Mouse (Mus musculus) lung, postnatal 0 days (tissue): ENCODE results near the gene Il34. TPM values are rescaled to one million over a fixed set of nuclear protein-coding genes. Genes with fewer than 3 reads are reported as not detected.

Experiments
- ATAC-seq: fragments of 200-750 bp; cut with Nextera tagmentation; 2 replicates; pipeline ENCODE4 v1.8.0; 2017; ENCODE audit warnings: moderate library complexity
- DNase-seq: peaks from one replicate; pipeline ENCODE4 v3.0.0-alpha.2; 2016; ENCODE audit warnings: low spot score
- H3K27ac ChIP-seq: fragments of 300-500 bp; sonication (generic); 2 replicates; pipeline ENCODE4 v1.5.1; 2014; ENCODE audit warnings: antibody characterized with exemption, mild to moderate bottlenecking, low read length, mixed read lengths
- H3K27me3 ChIP-seq: fragments of 300-500 bp; sonication (generic); replicated peaks from 2 replicates; pipeline ENCODE4 v1.6.1; 2014; ENCODE audit warnings: low read length, mixed read lengths; ENCODE audit not compliant: insufficient read depth
- H3K36me3 ChIP-seq: fragments of 300-500 bp; sonication (generic); 2 replicates; pipeline ENCODE4 v1.6.1; 2014; ENCODE audit warnings: low read length, mixed read lengths; ENCODE audit not compliant: insufficient read depth
- H3K4me1 ChIP-seq: fragments of 300-500 bp; sonication (generic); 2 replicates; pipeline ENCODE4 v1.6.1; 2014; ENCODE audit warnings: antibody characterized with exemption, low read depth, low read length, mixed read lengths; ENCODE audit not compliant: insufficient read depth
- H3K4me2 ChIP-seq: fragments of 300-500 bp; sonication (generic); replicated peaks from 2 replicates; pipeline ENCODE4 v1.6.1; 2014; ENCODE audit warnings: low read depth, mild to moderate bottlenecking, low read length, moderate library complexity, mixed read lengths
- H3K4me3 ChIP-seq: fragments of 300-500 bp; sonication (generic); 2 replicates; pipeline ENCODE4 v1.5.1; 2014; ENCODE audit warnings: low read depth, low read length
- H3K9ac ChIP-seq: fragments of 300-500 bp; sonication (generic); replicated peaks from 2 replicates; pipeline ENCODE4 v1.6.1; 2014; ENCODE audit warnings: low read depth, mild to moderate bottlenecking
- H3K9me3 ChIP-seq: fragments of 300-500 bp; sonication (generic); 2 replicates; pipeline ENCODE4 v1.6.1; 2016; ENCODE audit warnings: low read length, mixed read lengths
- CTCF ChIP-seq: IDR thresholded peaks from 2 replicates; pipeline ENCODE4 v1.5.1; 2016; ENCODE audit warnings: antibody characterized with exemption, mild to moderate bottlenecking
- EP300 ChIP-seq: IDR thresholded peaks from 2 replicates; pipeline ENCODE4 v1.6.1; 2016; ENCODE audit warnings: antibody characterized with exemption, mild to moderate bottlenecking, control low read depth
- WGBS: fragments of 180-500 bp; shearing (Covaris S2); extraction: QIAGEN DNeasy Blood & Tissue Kit; methylation state at CpG from one replicate; pipeline ENCODE4 v1.1.7; 2014; 5-methylcytosine and 5-hydroxymethylcytosine counted together
- polyA plus RNA-seq: library from polyadenylated mRNA; unstranded; fragments of >200 nt; fragmentation: Nextera tagmentation; extraction: Ambion mirVana; gene quantifications from 2 replicates; pipeline ENCODE4 v1.2.1, GENCODE M21; 2015

Gene Il34
- polyA plus RNA-seq, 1 experiment from 2014 or later = 23.3 TPM

- Histone ChIP-seq H3K36me3 (no peaks in the 10 kb centered on the region), H3K4me1 (peaks cover 41% of the 10 kb centered on the region; the same call in 1 of the 2 replicates), H3K27me3 (no peaks in the 10 kb centered on the region), H3K27ac (peak overlapping the region; percentile 81), H3K4me3 (no peak overlapping the region), H3K9ac (no peak overlapping the region), H3K4me2 (no peak overlapping the region), H3K9me3 (no peaks in the 10 kb centered on the region)
- 38% methylated on average over 4 of the region's 4 CpGs for WGBS
- ATAC-seq (peak; percentile 46), DNase-seq (peak; percentile 94)
- TF ChIP-seq EP300 = peak; percentile 59; the same call in 1 of the 2 replicates
- TF ChIP-seq CTCF = no peak
Observed at GRCm38 (mm10) chr8:110716075-110716474, 89.6 kb downstream of the Il34 start.

GRCm38 (mm10) chr8:110714827-110715519 lies 90.8 kb downstream of the Il34 start:
- Histone ChIP-seq H3K27ac (peak overlapping the region; percentile 81; the same call in 1 of the 2 replicates), H3K36me3 (no peaks in the 10 kb centered on the region), H3K9ac (no peak overlapping the region), H3K4me3 (no peak overlapping the region), H3K4me1 (peaks cover 45% of the 10 kb centered on the region; the same call in 1 of the 2 replicates), H3K27me3 (no peaks in the 10 kb centered on the region), H3K9me3 (no peaks in the 10 kb centered on the region), H3K4me2 (no peak overlapping the region)
- no peak for DNase-seq
- TF ChIP-seq CTCF = no peak
- no peak for TF ChIP-seq EP300
- WGBS = 83% methylated on average over 15 of the region's 15 CpGs
- ATAC-seq = no peak

GRCm38 (mm10) chr8:110713073-110713472 lies 92.7 kb downstream of the Il34 start:
- no peak overlapping the region for H3K9ac ChIP-seq
- H3K27ac ChIP-seq = no peak overlapping the region
- ATAC-seq (no peak), DNase-seq (no peak)
- no peak overlapping the region for H3K4me3 ChIP-seq
- H3K4me1 ChIP-seq = peaks cover 42% of the 10 kb centered on the region; the same call in 1 of the 2 replicates
- no peak for TF ChIP-seq CTCF
- no peak for TF ChIP-seq EP300
- H3K9me3 ChIP-seq = no peaks in the 10 kb centered on the region
- H3K27me3 ChIP-seq = no peaks in the 10 kb centered on the region
- 60% methylated on average over 7 of the region's 7 CpGs for WGBS
- H3K36me3 ChIP-seq = no peaks in the 10 kb centered on the region
- H3K4me2 ChIP-seq = no peak overlapping the region

DNA sequence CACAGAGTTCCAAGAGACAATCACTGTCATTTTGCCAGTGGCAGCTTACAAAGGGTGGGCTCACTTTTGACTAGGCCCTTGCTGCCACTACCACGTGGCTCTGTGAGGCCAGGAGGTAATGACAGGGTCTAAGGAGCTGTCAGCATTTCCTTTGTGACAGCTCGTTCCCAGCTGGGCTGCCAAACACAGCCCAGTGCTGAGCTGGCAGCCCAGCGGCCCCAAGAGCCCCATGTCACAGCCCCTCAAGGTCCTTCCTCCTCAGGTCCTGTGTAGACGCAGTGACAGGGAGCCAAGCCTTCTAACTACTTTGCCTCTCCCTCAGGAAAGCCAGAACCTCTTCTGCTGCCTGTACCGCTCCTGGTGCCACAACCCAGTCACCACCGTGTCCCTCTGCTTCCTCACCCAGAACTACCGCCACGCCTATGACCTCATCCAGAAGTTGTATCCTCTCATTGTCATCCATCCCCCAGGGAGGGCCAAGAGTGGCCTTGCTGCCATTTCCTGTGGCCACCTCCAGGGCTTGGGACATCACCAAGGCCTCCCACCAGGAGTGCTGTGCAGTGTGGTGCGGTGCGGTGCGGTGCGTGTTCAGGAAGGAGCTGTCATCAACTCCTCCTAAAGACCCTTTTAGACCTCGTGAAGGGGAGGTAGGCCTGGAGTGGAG lies 94.3 kb downstream of the Il34 start:
- DNase-seq = peak; percentile 83
- H3K27ac ChIP-seq = peak overlapping the region; percentile 78
- peak; percentile 80 for ATAC-seq

DNA sequence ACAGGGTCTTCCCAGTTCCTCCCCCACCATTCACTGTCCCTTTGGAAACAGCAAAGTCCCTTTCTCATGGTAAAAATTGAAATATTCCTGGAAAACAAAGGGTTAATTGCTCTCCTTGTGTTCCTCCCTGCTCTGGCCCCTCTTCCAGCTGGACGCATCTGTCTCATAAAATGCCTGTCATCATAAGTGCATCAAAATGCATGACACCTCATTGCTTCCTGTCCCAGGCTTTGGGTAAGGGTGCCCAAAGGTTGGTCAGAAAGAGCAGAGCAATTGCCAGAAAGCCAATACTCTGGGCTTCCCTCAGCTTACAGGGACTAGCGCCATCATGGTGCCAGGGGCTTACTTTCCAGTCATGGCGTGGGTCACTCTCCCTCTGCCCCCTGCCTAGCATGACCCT lies 95.1 kb downstream of the Il34 start:
- Histone ChIP-seq H3K4me2 (no peak overlapping the region), H3K27me3 (no peaks in the 10 kb centered on the region), H3K9ac (no peak overlapping the region), H3K4me1 (peaks cover 24% of the 10 kb centered on the region; the same call in 1 of the 2 replicates), H3K27ac (peak overlapping the region; percentile 78), H3K9me3 (no peaks in the 10 kb centered on the region), H3K4me3 (no peak overlapping the region), H3K36me3 (no peaks in the 10 kb centered on the region)
- 42% methylated on average over 3 of the region's 3 CpGs for WGBS
- no peak for TF ChIP-seq EP300
- no peak; the same call in 1 of the 2 replicates for TF ChIP-seq CTCF
- ATAC-seq (peak; percentile 32), DNase-seq (peak; percentile 67)

More for the DNA sequence above, 94.3 kb downstream of the Il34 start:
- Histone ChIP-seq H3K4me3 (no peak overlapping the region), H3K4me1 (peaks cover 28% of the 10 kb centered on the region; the same call in 1 of the 2 replicates), H3K36me3 (no peaks in the 10 kb centered on the region), H3K9ac (no peak overlapping the region), H3K9me3 (no peaks in the 10 kb centered on the region), H3K4me2 (no peak overlapping the region), H3K27me3 (no peaks in the 10 kb centered on the region)
- TF ChIP-seq EP300 (no peak), CTCF (peak; percentile 64)
- WGBS = 49% methylated on average over 13 of the region's 13 CpGs

DNA sequence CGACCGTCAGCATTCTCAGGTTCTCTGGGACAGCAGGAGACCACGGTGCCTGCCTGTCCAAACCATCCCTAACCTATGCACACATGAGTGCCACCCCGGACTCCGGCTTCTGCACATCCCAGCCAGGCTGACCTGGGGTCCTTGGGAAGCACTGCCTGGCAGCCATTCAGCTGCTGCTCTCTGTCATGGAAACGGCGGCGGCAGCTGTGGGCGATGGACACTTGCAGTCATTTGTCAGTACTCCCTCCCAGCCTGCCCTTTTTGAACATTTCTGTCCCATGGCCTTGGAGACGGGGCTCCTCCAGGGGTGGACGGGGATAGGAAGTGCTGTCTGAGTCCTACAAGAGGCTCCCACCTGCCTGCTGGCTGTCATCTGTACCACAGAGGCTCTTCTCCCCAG lies 97.3 kb downstream of the Il34 start:
- Histone ChIP-seq H3K9ac (no peak overlapping the region), H3K4me1 (peaks cover 29% of the 10 kb centered on the region), H3K27ac (no peak overlapping the region), H3K9me3 (no peaks in the 10 kb centered on the region), H3K27me3 (no peaks in the 10 kb centered on the region), H3K4me2 (no peak overlapping the region), H3K36me3 (no peaks in the 10 kb centered on the region), H3K4me3 (no peak overlapping the region)
- WGBS = 61% methylated on average over 11 of the region's 11 CpGs
- DNase-seq = no peak
- TF ChIP-seq EP300 = no peak
- no peak for ATAC-seq
